Mouse (Mus musculus) urinary bladder, postnatal 10 days (tissue): Measurements from ENCODE around the gene Slc25a10.

Experiments used
- DNase-seq: peaks from one replicate; pipeline ENCODE4 v3.0.0; 2022; ENCODE audit warnings: low spot score

The Slc25a10 gene

DNA sequence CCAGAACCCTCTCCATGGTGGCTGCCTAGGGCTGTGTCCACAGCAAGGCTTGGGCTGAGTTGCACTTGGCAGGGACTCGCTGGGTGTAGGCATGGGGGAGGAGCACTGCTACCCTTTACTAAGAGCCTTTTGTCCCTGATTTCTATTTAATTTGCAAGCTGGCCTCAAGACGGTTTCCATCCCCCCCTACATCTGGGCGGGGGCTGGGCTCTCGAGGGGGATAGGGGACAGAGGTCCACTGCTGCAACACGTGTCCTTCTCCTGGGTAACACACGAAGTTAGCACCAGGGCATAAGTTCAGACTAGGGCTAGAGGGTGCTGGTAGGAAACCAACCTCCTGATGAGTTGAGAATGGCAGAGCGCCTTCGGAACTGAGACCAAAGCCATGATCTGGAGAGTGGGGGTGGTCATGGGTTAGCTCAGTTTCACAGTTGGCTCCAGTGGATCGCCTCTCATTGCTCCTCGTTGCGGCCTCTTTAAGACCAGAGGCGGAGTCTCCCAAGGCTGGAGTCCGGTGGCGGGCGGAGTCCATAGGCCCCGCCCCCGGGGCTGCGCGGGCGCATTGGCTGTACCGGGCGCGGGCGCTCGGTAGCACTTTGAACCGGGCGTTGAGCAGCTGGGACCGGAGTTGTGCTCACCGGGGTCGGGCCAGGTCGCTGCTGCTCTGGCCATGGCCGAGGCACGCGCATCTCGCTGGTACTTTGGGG lies at the start of gene Slc25a10:
Slc25a10 (plus strand) TSS at position 524 of the 707 bp plus-strand sequence.
- DNase-seq, result peak; percentile 40

GRCm38 (mm10) chr11:120442344-120442743 lies 49.3 kb upstream of the Slc25a10 start, which contains the start of gene Tspan10:
TSS of gene Tspan10 (plus strand) at chr11:120442644.
- DNase-seq, result no peak

DNA sequence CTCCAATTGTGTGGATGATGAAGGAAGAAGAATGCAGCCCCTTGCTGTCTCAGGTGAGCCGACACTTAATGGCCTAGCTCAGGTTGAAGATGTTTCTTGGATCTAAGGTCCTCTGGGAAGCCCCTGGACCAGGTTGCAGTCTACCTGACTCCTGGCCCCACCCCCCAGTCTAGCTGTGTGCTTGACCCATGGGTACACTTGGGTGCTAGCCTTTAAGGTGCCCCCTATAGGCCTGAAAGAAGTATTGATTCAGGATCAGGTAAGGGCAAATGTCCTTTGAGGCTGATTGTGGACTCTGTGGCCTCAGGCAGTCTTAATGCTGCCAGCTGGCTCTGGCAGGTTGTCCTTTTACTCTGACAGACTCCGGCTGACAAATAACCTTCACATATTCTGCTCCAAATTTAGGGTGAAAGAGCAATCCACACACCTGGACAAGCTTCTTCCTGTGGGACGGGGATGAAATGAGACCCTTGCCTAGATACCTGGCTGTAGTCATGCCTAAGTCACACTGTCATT lies 48.8 kb upstream of the Slc25a10 start:
- no peak for DNase-seq

DNA sequence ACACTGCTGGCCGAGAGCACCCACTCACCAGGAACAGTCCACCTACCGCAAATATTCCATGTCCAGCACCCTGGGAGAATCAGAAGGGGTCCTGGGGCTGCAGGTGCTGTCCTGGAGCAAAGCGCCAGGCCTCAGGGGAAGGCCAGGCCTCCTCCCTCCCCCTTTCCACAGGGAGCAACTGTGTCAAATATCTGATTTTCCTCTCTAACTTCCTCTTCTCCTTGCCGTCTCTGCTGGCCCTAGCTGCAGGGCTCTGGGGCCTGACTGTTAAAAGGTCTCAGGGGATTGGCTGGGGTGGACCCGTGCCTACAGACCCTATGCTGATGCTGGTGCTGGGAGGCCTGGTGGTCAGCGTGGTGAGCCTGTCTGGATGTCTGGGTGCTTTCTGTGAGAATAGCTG lies 47.5 kb upstream of the Slc25a10 start:
- DNase-seq, result no peak

DNA sequence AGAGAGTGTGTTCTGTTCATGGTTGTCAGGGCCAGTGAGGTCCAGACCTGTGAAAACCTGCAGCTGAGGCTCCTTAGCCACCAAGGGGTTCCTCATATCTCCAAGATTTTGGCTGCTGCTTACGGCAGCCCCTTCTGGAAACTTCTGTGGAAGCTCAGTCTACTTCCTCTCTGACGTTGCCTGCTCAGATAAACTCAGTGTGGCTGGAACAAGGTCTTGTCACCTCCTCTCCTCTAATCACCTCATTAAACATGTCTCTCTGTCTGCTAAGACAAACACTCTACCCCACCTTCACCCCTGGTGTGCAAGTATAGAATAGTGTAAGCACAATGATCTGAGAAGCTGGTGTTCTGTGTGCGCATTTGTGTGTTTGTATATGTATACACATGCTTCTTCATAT lies 46.2 kb upstream of the Slc25a10 start:
- no peak for DNase-seq

DNA sequence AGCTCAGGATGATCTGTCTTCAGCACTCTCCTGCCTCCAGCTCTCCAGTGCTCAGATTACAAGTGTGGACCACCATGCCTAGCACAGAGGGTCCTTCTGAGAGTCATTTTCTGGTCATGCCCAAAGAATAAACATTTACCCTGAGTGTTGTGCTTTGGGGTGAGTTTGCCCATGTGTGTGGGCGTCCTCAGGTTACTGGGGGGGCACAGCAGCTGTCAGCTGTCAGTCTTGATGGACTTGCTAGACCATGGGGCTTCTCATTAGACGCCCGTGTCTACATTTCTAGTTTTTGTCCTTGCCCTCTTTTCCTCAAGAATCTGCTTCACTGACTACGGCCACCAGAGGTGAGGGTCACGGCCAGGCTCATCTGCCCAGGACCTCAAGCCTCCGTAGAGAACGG lies 44.5 kb upstream of the Slc25a10 start:
- DNase-seq, result no peak

DNA sequence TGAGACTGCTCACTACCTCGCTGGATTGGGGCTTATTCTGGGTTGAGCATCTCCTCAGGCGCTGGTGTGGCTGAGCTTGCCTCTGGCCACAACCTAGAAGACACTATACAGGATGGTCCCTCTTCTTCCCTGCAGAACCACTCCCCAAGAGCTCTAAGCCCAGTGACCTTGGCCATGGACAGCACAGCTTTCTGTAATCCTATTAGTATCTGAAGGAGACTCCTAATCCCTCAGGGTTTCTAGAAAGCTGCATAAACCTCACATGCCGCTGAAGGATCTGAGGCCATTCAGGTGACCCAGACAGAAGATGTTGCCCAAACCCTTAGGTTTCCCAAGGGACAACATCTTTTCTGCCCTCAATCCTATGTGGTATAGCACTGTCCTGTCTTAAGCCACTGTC lies 39.4 kb upstream of the Slc25a10 start:
- no peak for DNase-seq

- DNase-seq, result no peak
Observed at GRCm38 (mm10) chr11:120453306-120453705, 38.3 kb upstream of the Slc25a10 start, which contains the start of gene Pde6g. TSS of gene Pde6g (minus strand) at chr11:120453500.

- DNase-seq, result no peak
Observed at GRCm38 (mm10) chr11:120454965-120455364, 36.7 kb upstream of the Slc25a10 start.

GRCm38 (mm10) chr11:120455413-120455812 lies 36.2 kb upstream of the Slc25a10 start:
- no peak for DNase-seq

DNA sequence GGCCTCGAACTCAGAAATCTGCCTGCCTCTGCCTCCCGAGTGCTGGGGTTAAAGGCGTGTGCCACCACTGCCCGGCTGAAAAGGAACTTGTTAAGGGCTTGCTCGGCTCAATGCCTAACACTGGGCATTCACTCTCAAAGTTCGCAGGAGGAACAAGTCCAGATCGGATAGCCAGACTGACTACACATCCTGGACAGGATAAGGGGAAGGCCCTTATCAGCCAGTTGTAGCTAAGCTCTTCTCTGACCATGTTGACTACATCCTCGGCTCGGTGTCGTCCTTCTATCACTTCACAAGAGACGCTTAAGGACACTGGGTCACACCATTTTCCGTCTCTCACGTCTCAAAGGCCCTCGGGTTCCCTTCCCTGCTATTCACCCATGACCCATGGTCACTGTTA lies 34.3 kb upstream of the Slc25a10 start:
- DNase-seq, result no peak

- peak; percentile 26 for DNase-seq
Observed at GRCm38 (mm10) chr11:120457772-120458751, 33.6 kb upstream of the Slc25a10 start, which contains the start of the genes Oxld1 and Ccdc137. TSS of gene Oxld1 (minus strand) at chr11:120458068. TSS of gene Ccdc137 (plus strand) at chr11:120458115.

DNA sequence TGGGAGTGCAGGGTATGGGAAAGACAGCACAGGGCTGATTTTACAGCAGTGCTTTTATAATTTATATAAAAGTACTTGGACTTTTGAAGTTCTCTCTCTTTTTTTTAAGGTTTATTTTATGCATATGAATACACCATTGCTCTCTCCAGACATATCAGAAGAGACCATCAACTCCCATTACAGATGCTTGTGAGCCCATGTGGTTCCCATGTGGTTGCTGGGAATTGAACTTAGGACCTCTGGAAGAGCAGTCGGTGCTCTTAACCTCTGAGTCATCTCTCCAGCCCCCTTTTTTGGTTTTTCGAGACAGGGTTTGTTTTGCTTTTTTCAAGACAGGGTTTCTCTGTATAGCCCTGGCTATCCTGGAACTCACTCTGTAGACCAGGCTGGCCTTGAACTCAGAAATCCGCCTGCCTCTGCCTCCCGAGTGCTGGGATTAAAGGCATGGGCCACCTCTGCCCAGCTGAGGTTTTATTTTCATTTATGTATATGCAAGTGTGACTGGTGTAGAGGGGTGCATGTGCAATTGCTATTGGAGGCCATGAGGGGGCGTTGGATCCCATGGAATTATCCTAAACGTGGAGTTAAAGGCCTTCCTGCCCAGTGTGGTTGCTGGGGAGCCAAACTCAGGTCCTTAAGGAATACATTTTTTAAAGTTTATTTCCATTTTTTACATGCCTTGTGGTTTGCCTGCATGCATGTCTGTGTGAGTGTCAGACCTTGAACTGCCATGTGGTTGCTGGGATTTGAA lies 32.6 kb upstream of the Slc25a10 start:
- no peak for DNase-seq

GRCm38 (mm10) chr11:120463536-120463935 lies 28.1 kb upstream of the Slc25a10 start:
- no peak for DNase-seq

- DNase-seq, result no peak
Observed at GRCm38 (mm10) chr11:120464365-120464764, 27.3 kb upstream of the Slc25a10 start.

- DNase-seq, result no peak
Observed at GRCm38 (mm10) chr11:120465521-120465920, 26.1 kb upstream of the Slc25a10 start.

DNA sequence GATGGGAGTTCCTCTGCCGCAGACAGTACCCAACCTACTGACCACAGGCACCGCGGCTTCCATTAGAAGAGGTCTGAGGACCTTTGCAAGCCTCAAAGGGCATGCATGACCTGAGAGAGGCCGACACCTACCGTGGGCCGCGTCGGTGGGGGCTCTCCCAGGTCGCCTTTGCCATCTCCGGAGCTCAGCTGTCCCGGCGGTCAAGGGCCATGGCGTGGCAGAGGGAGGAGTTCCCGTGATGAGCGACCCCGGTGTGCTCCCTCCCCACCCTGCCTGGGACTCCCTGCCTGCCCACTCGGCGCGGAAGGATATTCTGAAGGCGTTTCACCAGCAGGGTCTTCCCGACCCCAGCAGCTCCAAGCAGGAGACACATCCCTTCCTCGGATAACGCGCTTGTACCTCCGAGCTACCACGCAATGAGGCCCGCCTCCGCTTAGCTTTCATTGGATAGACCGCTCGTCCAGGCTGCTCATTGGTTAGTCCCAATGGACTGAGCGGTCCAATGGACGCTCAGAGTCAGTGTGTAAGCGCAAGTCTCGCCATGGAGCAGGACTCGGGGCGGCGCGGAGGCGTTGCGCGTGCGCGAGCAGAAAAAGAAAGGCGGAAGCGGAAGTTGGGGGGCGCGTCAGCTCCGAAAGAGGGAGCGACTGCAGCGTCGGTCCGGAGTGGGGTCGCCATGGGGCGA lies 24.4 kb upstream of the Slc25a10 start, which contains the start of gene Arl16:
Arl16 (minus strand) TSS at position 557 of the 685 bp plus-strand sequence.
- DNase-seq, result peak; percentile 66

DNA sequence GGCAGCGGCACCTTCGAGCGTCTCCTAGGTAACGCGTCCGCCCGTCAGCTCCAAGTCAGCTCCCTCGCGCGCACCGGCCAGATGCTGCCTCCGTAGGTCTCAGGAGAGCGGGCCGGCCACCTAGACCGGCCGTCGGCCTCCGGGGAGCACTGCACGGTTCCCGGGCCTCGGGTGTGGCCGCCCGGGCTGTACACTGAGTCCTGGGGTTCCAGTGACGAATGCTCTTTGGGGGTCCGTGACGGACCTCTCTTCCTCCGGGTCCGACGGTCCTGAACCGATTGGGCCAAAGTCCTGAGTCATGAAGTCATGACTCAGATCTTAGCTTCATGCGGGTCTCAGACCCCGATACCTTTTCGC lies 23.9 kb upstream of the Slc25a10 start:
- DNase-seq, result no peak

DNA sequence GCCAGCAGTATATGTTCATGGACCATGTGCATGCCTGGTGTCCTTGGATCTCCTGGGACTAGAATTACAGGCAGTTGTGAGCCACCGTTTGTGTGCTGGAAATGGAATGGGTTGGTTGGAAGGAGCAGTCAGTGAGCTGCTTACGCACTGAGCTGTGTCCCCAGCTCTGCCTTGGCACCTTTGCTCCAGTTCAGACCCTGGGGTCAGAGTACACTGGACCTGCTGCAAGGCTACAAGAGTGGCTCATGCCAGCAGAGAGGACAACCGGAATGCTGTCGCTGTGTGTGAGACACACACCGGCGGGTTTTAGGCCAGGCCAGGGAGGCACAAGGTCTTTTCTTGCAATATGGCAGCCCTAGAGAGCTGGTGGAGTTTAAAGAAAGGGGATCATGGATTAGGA lies 19.6 kb upstream of the Slc25a10 start:
- DNase-seq, result no peak

DNA sequence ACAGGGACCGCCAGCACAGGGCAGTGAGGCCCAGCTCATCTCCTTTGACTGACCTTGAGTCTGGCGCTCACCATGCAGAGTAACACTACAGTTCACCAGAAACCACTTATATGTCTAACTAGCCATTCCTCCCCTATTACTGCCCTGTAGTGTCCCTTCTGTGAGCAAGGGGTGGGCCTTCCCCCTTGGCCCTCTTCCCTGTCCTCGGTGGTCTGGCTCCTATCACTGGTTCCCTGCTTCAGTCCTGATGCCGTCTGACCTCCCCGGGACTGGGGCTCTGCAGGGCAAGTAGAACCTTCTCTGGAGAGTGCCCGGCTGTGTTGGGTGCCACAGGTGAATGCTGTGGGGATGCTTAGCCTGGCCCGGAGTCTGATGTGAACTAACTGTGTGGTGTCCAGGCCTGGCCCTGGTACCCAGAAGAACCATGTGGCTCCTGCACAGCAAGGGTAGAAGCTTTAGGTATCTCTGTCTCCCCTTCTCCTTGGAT lies 8.1 kb upstream of the Slc25a10 start:
- DNase-seq, result no peak
